ENCODE assay signal across 7 mouse cellular contexts in genomic region chr11:73160811-73161200, GRCm38 (mm10). TPM values are rescaled to one million over a fixed set of nuclear protein-coding genes. Genes with fewer than 3 reads are reported as not detected.
DNase-seq lines count a peak whose midpoint lies in the region; ATAC-seq and TF ChIP-seq lines count a peak whose summit lies in the region.

No protein-coding gene starts in this region.

- peak overlapping the region; percentile 78 for H3K4me2 ChIP-seq in embryonic facial prominence, embryonic 12.5 days (replicated peaks)
- peak overlapping the region; percentile 85 for H3K4me2 ChIP-seq in intestine, embryonic 16.5 days (ENCODE audit: low read depth, low read length)
- H3K4me2 ChIP-seq in lung, embryonic 14.5 days: peak overlapping the region; percentile 81
- peak overlapping the region; percentile 78 for H3K4me2 ChIP-seq in stomach, embryonic 15.5 days

- H3K9me3 ChIP-seq in embryonic facial prominence, embryonic 12.5 days: no peaks in the 10 kb centered on the region
- H3K9me3 ChIP-seq in intestine, embryonic 16.5 days (ENCODE audit: control insufficient read depth, low read length): no peaks in the 10 kb centered on the region
- H3K9me3 ChIP-seq in lung, embryonic 14.5 days (ENCODE audit: low read depth, low read length): no peaks in the 10 kb centered on the region
- H3K9me3 ChIP-seq in stomach, embryonic 15.5 days: no peaks in the 10 kb centered on the region

- no peaks in the 10 kb centered on the region for H3K36me3 ChIP-seq in embryonic facial prominence, embryonic 12.5 days
- no peaks in the 10 kb centered on the region for H3K36me3 ChIP-seq in intestine, embryonic 16.5 days (ENCODE audit: control insufficient read depth, insufficient read depth, low read length)
- H3K36me3 ChIP-seq in lung, embryonic 14.5 days (ENCODE audit: insufficient read depth): no peaks in the 10 kb centered on the region
- no peaks in the 10 kb centered on the region for H3K36me3 ChIP-seq in stomach, embryonic 15.5 days

- no peak for ATAC-seq in embryonic facial prominence, embryonic 12.5 days (ENCODE audit: insufficient number of reproducible peaks, insufficient read depth, low FRiP score, low TSS enrichment)
- ATAC-seq in intestine, embryonic 16.5 days: no peak
- peak; percentile 47; the same call in 1 of the 2 replicates for ATAC-seq in lung, embryonic 14.5 days (ENCODE audit: insufficient read depth)
- no peak for ATAC-seq in stomach, embryonic 15.5 days (ENCODE audit: insufficient read depth, low FRiP score, low read depth)

- peak; percentile 81 for DNase-seq in gastrocnemius, postnatal 25 days
- no peak for DNase-seq in lung, embryonic 14.5 days
- no peak for DNase-seq in spleen, postnatal 14 days (ENCODE audit: low spot score in 2 of 2)
- no peak for DNase-seq in right cerebral cortex, postnatal 25 days

- peaks cover 5% of the 10 kb centered on the region; the same call in 1 of the 2 replicates for H3K4me1 ChIP-seq in embryonic facial prominence, embryonic 12.5 days
- H3K4me1 ChIP-seq in intestine, embryonic 16.5 days (ENCODE audit: control insufficient read depth, insufficient read depth, low read length): no peaks in the 10 kb centered on the region
- H3K4me1 ChIP-seq in lung, embryonic 14.5 days (ENCODE audit: insufficient read depth): peaks cover 6% of the 10 kb centered on the region
- H3K4me1 ChIP-seq in stomach, embryonic 15.5 days: no peaks in the 10 kb centered on the region

- 27% methylated on average over 6 of the region's 6 CpGs for WGBS in embryonic facial prominence, embryonic 12.5 days
- WGBS in intestine, embryonic 16.5 days: 32% methylated on average over 6 of the region's 6 CpGs
- WGBS in lung, embryonic 14.5 days: 30% methylated on average over 6 of the region's 6 CpGs
- WGBS in stomach, embryonic 15.5 days: 30% methylated on average over 6 of the region's 6 CpGs

- TF ChIP-seq CTCF in lung, embryonic 14.5 days (IDR thresholded peaks at IDR 0.05; ENCODE audit: low read depth): no peak

- peak overlapping the region; percentile 40 for H3K4me3 ChIP-seq in embryonic facial prominence, embryonic 12.5 days
- H3K4me3 ChIP-seq in intestine, embryonic 16.5 days (ENCODE audit: low read length): peak overlapping the region; percentile 51
- peak overlapping the region; percentile 38 for H3K4me3 ChIP-seq in lung, embryonic 14.5 days (ENCODE audit: low read depth, low read length)
- peak overlapping the region; percentile 38 for H3K4me3 ChIP-seq in stomach, embryonic 15.5 days (replicated peaks)

- H3K27me3 ChIP-seq in embryonic facial prominence, embryonic 12.5 days: peaks cover 24% of the 10 kb centered on the region
- H3K27me3 ChIP-seq in intestine, embryonic 16.5 days (replicated peaks; ENCODE audit: control insufficient read depth, insufficient read depth, low read length): peaks cover 12% of the 10 kb centered on the region; the same call in 1 of the 2 replicates
- peaks cover 24% of the 10 kb centered on the region for H3K27me3 ChIP-seq in lung, embryonic 14.5 days (ENCODE audit: insufficient read depth, low read length)
- peaks cover 15% of the 10 kb centered on the region; the same call in 1 of the 2 replicates for H3K27me3 ChIP-seq in stomach, embryonic 15.5 days (replicated peaks)

- H3K27ac ChIP-seq in embryonic facial prominence, embryonic 12.5 days: no peak overlapping the region
- no peak overlapping the region for H3K27ac ChIP-seq in intestine, embryonic 16.5 days (ENCODE audit: low read length)
- H3K27ac ChIP-seq in lung, embryonic 14.5 days (ENCODE audit: low read depth): no peak overlapping the region
- H3K27ac ChIP-seq in stomach, embryonic 15.5 days: no peak overlapping the region

- peak overlapping the region; percentile 57; the same call in 1 of the 2 replicates for H3K9ac ChIP-seq in embryonic facial prominence, embryonic 12.5 days
- H3K9ac ChIP-seq in intestine, embryonic 16.5 days (ENCODE audit: low read depth, low read length): peak overlapping the region; percentile 59; the same call in 1 of the 2 replicates
- peak overlapping the region; percentile 39; the same call in 1 of the 2 replicates for H3K9ac ChIP-seq in lung, embryonic 14.5 days
- no peak overlapping the region for H3K9ac ChIP-seq in stomach, embryonic 15.5 days

RNA-seq across cellular contexts. Expression of gene P2rx5, which starts 0.6 kb away (rescaled TPM):
- 0.42 and 0.60 TPM in 2 replicates for polyA plus RNA-seq in embryonic facial prominence, embryonic 12.5 days (2016; fragmentation: Nextera tagmentation; extraction: Ambion mirVana)
- 1 to 10 TPM; 8.7 to 9.7 TPM for total RNA-seq in gastrocnemius, postnatal 25 days (2021)
- polyA plus RNA-seq in intestine, embryonic 16.5 days (2015; fragmentation: Nextera tagmentation; extraction: Ambion mirVana): 0.12 TPM in 1 of 2 replicates, not detected in the other
- polyA plus RNA-seq in lung, embryonic 14.5 days (2014; fragmentation: Nextera tagmentation; extraction: Ambion mirVana): 0.15 and 0.21 TPM in 2 replicates
- polyA plus RNA-seq in stomach, embryonic 15.5 days (2015; fragmentation: Nextera tagmentation; extraction: Ambion mirVana): 0.14 and 0.30 TPM in 2 replicates

RNA-seq across cellular contexts. Expression of gene Emc6, which starts 16.0 kb away (rescaled TPM):
- 99.7 and 104 TPM in 2 replicates for polyA plus RNA-seq in embryonic facial prominence, embryonic 12.5 days (2016; fragmentation: Nextera tagmentation; extraction: Ambion mirVana)
- 10 to 100 TPM; 77.8 to 87.8 TPM for total RNA-seq in gastrocnemius, postnatal 25 days (2021)
- 116 and 121 TPM in 2 replicates for polyA plus RNA-seq in intestine, embryonic 16.5 days (2015; fragmentation: Nextera tagmentation; extraction: Ambion mirVana)
- 118 and 135 TPM in 2 replicates for polyA plus RNA-seq in lung, embryonic 14.5 days (2014; fragmentation: Nextera tagmentation; extraction: Ambion mirVana)
- polyA plus RNA-seq in stomach, embryonic 15.5 days (2015; fragmentation: Nextera tagmentation; extraction: Ambion mirVana): 111 and 117 TPM in 2 replicates

RNA-seq across cellular contexts. Expression of gene Tax1bp3, which starts 16.1 kb away (rescaled TPM):
- polyA plus RNA-seq in embryonic facial prominence, embryonic 12.5 days (2016; fragmentation: Nextera tagmentation; extraction: Ambion mirVana): 206 and 211 TPM in 2 replicates
- total RNA-seq in gastrocnemius, postnatal 25 days (2021): 10 to 100 TPM; 10.1 to 15.2 TPM
- polyA plus RNA-seq in intestine, embryonic 16.5 days (2015; fragmentation: Nextera tagmentation; extraction: Ambion mirVana): 231 and 236 TPM in 2 replicates
- polyA plus RNA-seq in lung, embryonic 14.5 days (2014; fragmentation: Nextera tagmentation; extraction: Ambion mirVana): 252 and 263 TPM in 2 replicates
- polyA plus RNA-seq in stomach, embryonic 15.5 days (2015; fragmentation: Nextera tagmentation; extraction: Ambion mirVana): 208 and 211 TPM in 2 replicates

RNA-seq across cellular contexts. Expression of gene Haspin, which starts 22.7 kb away (rescaled TPM):
- 18.2 and 18.4 TPM in 2 replicates for polyA plus RNA-seq in embryonic facial prominence, embryonic 12.5 days (2016; fragmentation: Nextera tagmentation; extraction: Ambion mirVana)
- under 1 TPM; 0.10 to 0.38 TPM for total RNA-seq in gastrocnemius, postnatal 25 days (2021)
- 13.1 and 14.1 TPM in 2 replicates for polyA plus RNA-seq in intestine, embryonic 16.5 days (2015; fragmentation: Nextera tagmentation; extraction: Ambion mirVana)
- 23.2 and 23.3 TPM in 2 replicates for polyA plus RNA-seq in lung, embryonic 14.5 days (2014; fragmentation: Nextera tagmentation; extraction: Ambion mirVana)
- polyA plus RNA-seq in stomach, embryonic 15.5 days (2015; fragmentation: Nextera tagmentation; extraction: Ambion mirVana): 14.4 and 14.6 TPM in 2 replicates

RNA-seq across cellular contexts. Expression of gene Ctns, which starts 38.0 kb away (rescaled TPM):
- 24.5 and 26.5 TPM in 2 replicates for polyA plus RNA-seq in embryonic facial prominence, embryonic 12.5 days (2016; fragmentation: Nextera tagmentation; extraction: Ambion mirVana)
- 1 to 10 TPM; 5.6 to 7.4 TPM for total RNA-seq in gastrocnemius, postnatal 25 days (2021)
- 36.0 and 40.9 TPM in 2 replicates for polyA plus RNA-seq in intestine, embryonic 16.5 days (2015; fragmentation: Nextera tagmentation; extraction: Ambion mirVana)
- polyA plus RNA-seq in lung, embryonic 14.5 days (2014; fragmentation: Nextera tagmentation; extraction: Ambion mirVana): 11.4 and 12.7 TPM in 2 replicates
- polyA plus RNA-seq in stomach, embryonic 15.5 days (2015; fragmentation: Nextera tagmentation; extraction: Ambion mirVana): 17.0 and 18.2 TPM in 2 replicates
